Mouse (Mus musculus) spleen, adult 2 months (tissue): Measurements from ENCODE around the gene Cd300e.
"Not testable (repeated sequence)": the region's sequence is repeated elsewhere in the genome, so short reads cannot be mapped to it uniquely, and the experiment has no call there.

Source experiments
- CTCF ChIP-seq: fragments of 200-500 bp; IDR thresholded peaks from 2 replicates; pipeline ENCODE4 v1.5.1; 2011; ENCODE audit warnings: mild to moderate bottlenecking, inconsistent platforms; ENCODE audit not compliant: insufficient read depth, insufficient read length, insufficient replicate concordance; ENCODE audit errors: extremely low read depth
- POLR2A ChIP-seq: fragments of 200-500 bp; IDR thresholded peaks from 2 replicates; pipeline ENCODE4 v1.6.1; 2011; ENCODE audit warnings: low read depth, low read length, inconsistent platforms

DNA sequence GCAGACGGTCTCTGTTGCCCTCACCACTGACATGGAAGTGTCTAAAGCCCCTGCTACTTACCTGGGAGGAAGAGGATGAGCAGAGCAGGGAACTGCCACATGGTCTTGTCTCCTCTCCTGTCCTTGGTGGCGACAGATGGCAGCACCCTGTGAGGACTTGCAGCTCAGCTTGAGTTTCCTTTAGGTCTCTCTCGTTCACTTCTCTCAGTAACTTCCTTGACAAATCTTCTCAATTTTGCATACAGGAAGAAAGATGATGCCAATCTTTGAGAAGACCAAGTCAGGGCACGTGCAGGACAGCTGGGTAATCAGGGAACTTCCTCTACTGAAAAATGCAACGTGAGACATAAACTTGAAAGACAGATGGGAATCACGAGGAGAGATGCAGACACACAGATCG is 45.9 kb downstream of the Cd300e start, which contains the start of gene Cd300ld2:
- TF ChIP-seq POLR2A, CTCF: not testable (repeated sequence)
